Mouse (Mus musculus) thymus, postnatal 14 days (tissue): ENCODE data around the gene Ankrd55.

Source experiments
- DNase-seq: peaks from one replicate; pipeline ENCODE4 v3.0.0; 2021

The Ankrd55 gene

GRCm38 (mm10) chr13:112344270-112344864 is 56.1 kb downstream of the Ankrd55 start:
- DNase-seq = no peak

DNA sequence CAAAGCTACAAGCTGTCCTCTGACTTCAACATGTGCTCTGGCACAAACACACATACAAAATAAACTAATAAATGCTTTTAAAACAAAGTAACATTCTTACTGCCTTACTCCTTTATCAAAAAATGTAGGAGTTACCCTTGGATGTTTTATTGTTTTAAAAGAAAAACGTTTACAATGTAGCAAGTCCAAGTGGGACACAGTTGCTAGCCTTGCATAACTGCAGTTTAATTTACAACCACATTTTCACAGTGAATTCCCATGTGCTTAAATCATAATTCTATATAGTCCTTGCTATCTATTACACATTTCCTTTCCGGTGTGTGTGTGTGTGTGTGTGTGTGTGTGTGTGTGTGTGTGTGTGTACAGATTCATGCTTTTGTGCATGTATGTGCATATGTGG is 57.3 kb downstream of the Ankrd55 start:
- no peak for DNase-seq

DNA sequence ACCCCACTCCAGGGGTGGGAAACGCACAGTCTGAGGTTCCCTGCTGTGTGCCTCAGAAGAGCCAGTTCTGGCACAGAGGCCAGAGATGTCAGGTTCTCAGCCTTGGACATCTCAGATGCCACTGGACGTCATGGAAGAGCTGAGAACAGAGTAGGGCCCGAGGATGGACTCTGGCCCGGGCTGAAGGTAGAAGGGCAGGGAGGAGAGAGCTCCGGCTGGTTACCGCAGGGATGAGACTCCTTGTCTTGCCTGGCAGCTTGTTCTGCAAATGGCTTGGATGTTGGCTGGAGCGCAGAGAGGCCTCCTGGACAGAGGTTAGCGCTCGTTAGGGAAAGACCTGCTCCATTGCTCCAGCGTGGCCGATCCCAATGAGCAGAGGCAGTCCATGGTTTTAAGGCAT is 57.8 kb downstream of the Ankrd55 start:
- DNase-seq = no peak

DNA sequence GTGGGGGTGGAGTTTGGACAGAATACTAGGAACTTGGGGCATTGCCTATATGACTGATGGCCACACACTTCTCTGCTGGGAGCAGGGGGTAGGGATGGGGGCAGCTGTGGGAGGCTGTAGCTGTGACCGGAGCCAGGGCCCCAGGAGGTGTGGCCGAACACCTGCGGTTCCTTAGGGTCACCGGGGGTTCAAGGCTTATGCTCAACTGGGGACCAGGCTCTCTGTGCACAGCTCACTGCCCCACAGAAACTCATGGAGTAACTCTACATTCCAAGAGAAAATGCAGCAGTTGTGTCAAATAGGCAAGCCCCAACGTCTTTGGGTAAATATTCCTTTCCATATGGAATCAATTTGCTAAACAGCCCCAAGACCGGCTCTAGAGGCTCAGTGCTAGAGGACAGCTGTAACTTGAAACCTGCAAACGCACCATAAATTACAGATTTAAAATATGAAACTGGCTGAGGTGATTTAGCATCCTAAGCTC is 58.5 kb downstream of the Ankrd55 start:
- no peak for DNase-seq

GRCm38 (mm10) chr13:112348250-112348649 is 60.0 kb downstream of the Ankrd55 start:
- no peak for DNase-seq

DNA sequence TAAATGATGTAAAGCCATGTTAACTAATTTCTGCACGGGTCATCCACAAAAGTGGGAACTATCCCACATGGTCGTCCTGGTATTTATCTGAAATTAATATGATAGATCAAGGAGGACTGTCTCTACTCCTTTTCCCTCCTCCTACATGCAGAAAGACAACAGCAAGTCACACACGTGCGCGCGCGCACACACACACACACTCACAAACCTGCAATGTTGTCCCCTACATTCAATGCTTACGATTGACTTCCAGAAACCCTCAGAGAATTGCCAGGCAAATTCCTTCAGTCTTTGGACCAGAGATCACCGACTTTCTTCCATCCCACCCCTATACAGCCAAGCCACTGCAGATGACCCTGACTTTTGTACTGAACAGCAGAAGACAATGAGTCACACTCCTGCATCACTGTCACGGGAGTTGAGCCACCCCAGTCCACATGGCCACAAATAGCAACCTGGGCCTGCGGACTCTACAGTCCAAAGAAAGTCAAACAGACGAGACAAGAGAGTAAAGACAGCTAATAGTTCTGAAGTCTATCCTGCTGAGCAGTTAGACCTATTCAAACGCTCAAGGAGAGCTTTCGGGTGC is 60.7 kb downstream of the Ankrd55 start:
- no peak for DNase-seq

DNA sequence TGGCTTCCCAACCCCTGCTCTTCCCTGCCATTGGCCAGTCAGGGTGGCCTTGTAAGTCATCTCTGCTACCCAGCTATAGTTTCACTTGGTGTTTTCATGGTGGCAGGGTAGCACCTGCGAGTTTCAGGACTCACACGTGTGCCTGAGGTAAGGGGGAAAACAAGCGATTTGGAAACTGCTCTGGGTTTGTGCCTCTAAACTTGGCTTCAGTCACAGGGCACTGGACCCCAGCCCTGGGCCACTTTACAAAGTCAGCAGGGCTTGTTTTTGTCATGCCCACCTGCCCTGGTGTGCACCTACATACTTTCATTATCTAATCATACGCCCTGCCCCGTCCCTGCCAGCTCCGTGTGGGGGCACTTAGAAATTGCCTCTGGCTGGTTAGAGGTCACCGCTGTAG is 61.2 kb downstream of the Ankrd55 start:
- DNase-seq = no peak

DNA sequence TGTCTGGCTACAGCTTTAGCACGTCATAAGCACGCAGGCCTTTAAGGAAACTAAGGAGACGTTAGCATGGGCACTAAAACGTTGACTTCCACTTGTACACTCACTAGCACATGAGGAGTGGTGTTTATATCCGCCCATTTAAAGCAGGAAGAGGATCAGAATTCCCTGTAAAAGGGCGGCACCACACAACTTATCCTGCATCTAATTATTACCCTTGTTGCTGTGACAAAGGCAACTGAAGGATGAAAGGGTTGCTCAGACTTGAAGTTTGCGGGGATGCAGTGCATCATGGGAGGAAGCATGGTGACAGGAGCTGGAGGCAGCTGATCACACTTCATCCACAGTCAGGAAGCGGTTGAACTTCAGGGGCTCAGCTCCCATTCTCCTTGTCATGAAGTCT is 63.7 kb downstream of the Ankrd55 start:
- DNase-seq = no peak

DNA sequence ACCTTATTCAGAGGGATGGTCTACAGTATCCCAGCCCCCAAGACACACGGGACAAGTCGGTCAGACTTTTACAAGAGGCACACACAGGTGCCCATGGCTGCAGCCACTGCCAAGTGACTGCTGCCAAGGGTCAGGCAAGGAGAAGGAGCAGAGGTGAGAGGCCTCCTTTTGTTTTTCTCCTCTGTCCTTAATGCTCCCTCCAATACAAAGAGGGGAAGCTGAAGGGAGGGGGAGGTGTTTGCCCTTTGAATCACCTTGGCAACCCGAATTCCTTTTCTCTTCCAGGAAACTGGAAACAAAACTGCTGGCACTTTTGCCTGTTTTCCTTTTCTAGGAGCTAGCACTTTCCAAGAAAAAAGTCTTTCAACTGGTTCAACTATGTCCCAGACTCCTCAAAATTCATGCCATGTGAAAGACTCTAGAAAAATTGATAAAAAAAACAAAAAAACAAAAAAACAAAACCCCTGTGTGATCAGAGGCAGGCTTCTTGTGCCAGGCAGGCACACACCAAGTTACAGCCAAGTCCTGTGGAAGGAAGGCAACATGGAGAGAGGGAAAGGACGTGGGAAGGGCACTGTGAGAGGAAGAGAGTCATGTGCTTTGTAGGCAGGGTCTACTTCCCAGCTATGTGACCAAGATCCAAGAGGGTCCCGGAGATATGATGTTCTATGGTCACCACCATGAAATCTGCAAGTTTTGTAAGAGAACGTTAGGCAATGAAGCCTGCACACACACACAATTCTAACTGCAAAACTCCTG is 66.0 kb downstream of the Ankrd55 start:
- DNase-seq = no peak

DNA sequence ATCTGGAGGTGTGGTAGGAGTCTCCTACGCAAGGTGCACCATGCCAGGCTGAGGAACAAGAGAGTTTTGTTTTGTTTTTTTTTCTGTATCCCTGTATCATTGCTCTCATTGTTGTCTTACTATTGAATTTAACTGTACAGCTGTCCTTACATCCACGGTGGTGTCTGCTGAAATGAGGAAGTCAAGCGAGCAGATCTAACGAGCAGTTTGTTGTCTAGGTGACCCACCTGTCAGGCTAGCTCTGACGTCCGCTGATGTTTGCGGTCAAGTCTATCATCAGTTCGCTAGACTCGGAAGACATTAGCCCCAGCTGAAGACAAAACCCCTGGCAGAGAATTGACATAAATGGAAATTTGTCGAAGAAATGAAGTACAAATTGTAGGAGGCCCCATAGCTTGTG is 66.7 kb downstream of the Ankrd55 start:
- DNase-seq = peak; percentile 29

DNA sequence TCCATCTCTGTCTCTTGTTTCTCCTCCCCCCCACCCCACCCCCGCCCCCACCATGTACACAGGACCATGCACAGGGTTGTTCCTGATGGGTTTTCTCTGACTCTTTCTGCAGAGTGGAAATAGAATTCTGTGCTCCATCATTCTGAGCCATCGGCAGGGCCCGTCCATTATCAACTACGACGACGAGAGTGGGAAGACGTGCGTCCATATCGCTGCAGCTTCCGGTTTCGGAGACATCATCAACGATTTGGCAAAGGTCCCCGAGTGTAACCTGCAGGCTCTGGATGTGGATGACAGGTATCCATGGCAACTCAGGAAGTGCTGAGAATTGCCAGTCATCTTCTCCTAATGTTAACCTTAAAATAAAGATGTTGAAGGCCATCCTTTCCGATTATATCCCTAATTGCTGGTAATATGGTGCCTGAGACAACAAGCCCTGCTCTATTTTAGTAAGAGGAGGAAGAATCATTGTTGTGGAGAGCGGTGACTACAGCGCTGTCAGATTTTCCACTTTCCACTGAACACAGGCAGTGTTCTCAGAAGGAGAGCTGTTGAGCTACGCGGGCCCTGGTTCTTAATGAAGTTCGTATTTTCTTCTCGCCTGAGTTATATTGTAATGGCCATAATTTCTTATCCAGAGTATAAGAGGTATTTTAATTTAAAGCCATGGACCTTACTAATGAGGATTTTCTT is 67.7 kb downstream of the Ankrd55 start:
- no peak for DNase-seq

DNA sequence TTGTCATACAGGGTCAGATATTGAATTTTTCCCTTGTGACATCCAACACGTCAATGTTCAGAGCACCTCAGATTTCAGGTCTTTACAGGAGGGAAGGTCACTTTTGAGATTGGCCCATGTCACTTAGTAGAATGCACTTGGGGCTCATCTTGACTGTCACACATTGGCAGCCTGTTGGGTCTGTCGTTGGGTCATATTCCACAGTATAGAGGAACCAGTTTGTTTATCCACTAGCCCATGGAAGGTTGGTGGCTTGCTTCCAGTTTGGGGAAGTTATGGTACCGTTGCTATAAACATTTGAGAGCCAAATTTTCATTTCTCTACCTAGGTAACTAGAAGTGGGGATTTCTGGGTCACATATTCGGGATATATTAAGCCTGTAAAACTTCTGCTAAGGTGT is 73.3 kb downstream of the Ankrd55 start:
- DNase-seq = no peak

GRCm38 (mm10) chr13:112363218-112363617 is 75.0 kb downstream of the Ankrd55 start:
- DNase-seq = no peak

DNA sequence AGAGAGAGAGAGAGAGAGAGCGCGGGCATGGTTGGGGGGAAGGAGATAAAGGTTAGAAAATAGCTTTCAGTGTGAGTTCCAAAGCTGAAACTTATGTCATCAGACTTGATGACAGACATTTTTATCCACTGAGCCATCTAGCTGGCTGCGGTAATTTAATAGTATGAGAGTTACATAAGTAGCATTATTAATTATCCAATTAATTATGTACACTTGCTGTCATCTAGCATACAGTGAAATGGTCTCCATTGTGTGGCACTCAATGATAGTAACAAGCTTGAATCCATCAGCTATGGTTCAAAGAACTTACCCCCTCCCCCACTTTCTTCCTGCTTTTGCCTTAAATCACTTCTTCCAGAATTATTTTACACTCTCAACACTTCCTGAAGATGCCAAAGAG is 75.5 kb downstream of the Ankrd55 start:
- DNase-seq = no peak

- DNase-seq = no peak
These were observed 76.4 kb downstream of the Ankrd55 start for GRCm38 (mm10) chr13:112364698-112365097.

DNA sequence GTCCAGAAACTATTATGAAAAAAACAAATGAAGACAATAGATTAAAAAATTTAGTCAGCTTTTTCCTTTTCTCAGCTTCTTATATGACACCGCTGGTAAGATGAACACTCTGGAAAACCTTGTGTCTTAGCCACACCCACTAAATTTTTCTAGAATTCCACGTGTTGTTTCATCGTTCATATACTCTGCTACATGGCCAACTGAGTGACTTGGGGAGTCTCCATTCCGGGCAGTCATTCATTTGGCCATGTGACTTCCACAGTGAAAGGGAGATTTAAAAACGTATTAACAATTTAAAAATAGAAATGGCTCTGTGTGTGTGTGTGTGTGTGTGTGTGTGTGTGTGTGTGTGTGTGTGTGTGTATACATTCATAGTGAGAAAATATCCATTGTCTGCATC is 77.1 kb downstream of the Ankrd55 start:
- DNase-seq = no peak

DNA sequence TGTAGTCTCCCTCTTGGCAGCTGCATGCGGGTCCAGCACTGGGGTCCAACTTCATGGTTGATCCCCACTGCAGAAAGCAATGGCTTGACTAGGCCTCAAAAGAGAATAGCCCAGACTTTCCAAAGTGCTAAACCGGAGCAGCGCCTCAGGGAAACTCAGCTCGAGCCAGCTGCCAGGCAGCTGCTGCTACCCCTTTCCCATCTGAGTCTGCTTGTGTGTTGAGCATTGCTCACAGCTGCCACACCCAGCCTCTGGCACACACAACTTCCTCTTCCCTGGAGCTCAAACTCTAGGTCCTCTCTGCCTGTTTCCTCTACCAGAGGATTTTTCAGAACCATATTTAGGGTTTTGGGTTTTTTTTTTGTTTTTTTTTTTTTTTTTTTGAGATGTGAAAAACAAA is 77.5 kb downstream of the Ankrd55 start:
- DNase-seq = peak; percentile 13

GRCm38 (mm10) chr13:112366321-112367029 is 78.2 kb downstream of the Ankrd55 start:
- DNase-seq = no peak

- no peak for DNase-seq
These were observed 83.5 kb downstream of the Ankrd55 start for GRCm38 (mm10) chr13:112371729-112372128.

- DNase-seq = no peak
These were observed 87.5 kb downstream of the Ankrd55 start for GRCm38 (mm10) chr13:112375766-112376165.

GRCm38 (mm10) chr13:112378782-112379305 is 90.6 kb downstream of the Ankrd55 start:
- no peak for DNase-seq

- DNase-seq = no peak
These were observed 93.2 kb downstream of the Ankrd55 start for GRCm38 (mm10) chr13:112381476-112381875.

GRCm38 (mm10) chr13:112382457-112382856 is 94.2 kb downstream of the Ankrd55 start:
- no peak for DNase-seq
